Mouse (Mus musculus) right cerebral cortex, postnatal 14 days (tissue): ENCODE results near the gene Kcns1.

Source experiments
- DNase-seq: peaks from one replicate; pipeline ENCODE4 v3.0.0; 2022

The Kcns1 gene

GRCm38 (mm10) chr2:164119503-164119902 is 51.4 kb downstream of the Kcns1 start:
- no peak for DNase-seq

- DNase-seq, result no peak
These were observed 55.4 kb downstream of the Kcns1 start for GRCm38 (mm10) chr2:164115531-164115930.

- no peak for DNase-seq
These were observed 56.9 kb downstream of the Kcns1 start for GRCm38 (mm10) chr2:164114051-164114450.
